ENCODE assay signal across 8 mouse cellular contexts in genomic region chr17:26506997-26507871, GRCm38 (mm10). TPM values are rescaled to one million over a fixed set of nuclear protein-coding genes. Genes with fewer than 3 reads are reported as not detected.
DNase-seq lines count a peak whose midpoint lies in the region; ATAC-seq and TF ChIP-seq lines count a peak whose summit lies in the region.

No protein-coding gene starts in this region.

- H3K27ac ChIP-seq in ES-E14 (ENCODE audit: insufficient read depth, low read depth, low read length, poor library complexity, severe bottlenecking) = peak overlapping the region; percentile 58; the same call in 1 of the 2 replicates
- peak overlapping the region; percentile 98 for H3K27ac ChIP-seq in forebrain, embryonic 10.5 days

- peak overlapping the region; percentile 87 to 96 for H3K4me3 ChIP-seq in ES-E14 (ENCODE audit: insufficient read depth in 1 of 2, low read depth in 1 of 2, low read length in 2 of 2, poor library complexity in 1 of 2, severe bottlenecking in 1 of 2)
- H3K4me3 ChIP-seq in forebrain, embryonic 10.5 days = peak overlapping the region; percentile 76

- in situ Hi-C loops in ES-E14 (cut with MboI; ENCODE audit: low sequenced_read_pairs in 2 of 2, unreplicated experiment in 2 of 2) = no loop called here

- H3K4me1 ChIP-seq in ES-E14 (ENCODE audit: control insufficient read depth in 2 of 2, insufficient read depth in 2 of 2, low read length in 2 of 2, poor library complexity in 1 of 2) = peaks cover 10 to 42% of the 10 kb centered on the region in 2 experiments
- H3K4me1 ChIP-seq in forebrain, embryonic 10.5 days = peaks cover 70% of the 10 kb centered on the region

- peaks cover 14% of the 10 kb centered on the region for H3K36me3 ChIP-seq in ES-E14 (ENCODE audit: control insufficient read depth, insufficient read depth, low read length, poor library complexity, severe bottlenecking)
- peaks cover 23% of the 10 kb centered on the region for H3K36me3 ChIP-seq in forebrain, embryonic 10.5 days (replicated peaks)

- H3K9me3 ChIP-seq in ES-E14 (ENCODE audit: control insufficient read depth, insufficient read depth, low read depth, low read length) = no peaks in the 10 kb centered on the region
- no peaks in the 10 kb centered on the region for H3K9me3 ChIP-seq in forebrain, embryonic 10.5 days

- intact Hi-C loops in heart, postnatal 14 days (cut with DNase I) = loop anchor here (2.0 kb wide), 1 partner anchor 16 kb away; no protein-coding TSS in a partner anchor

- 28% methylated on average over 24 of the region's 24 CpGs for WGBS in forebrain, embryonic 10.5 days

- DNase-seq in ES-E14 (ENCODE audit: low read depth, low spot score) = no peak
- peak; percentile 86 for DNase-seq in brain, adult 2 months (ENCODE audit: low read depth, low spot score)
- DNase-seq in forebrain, embryonic 10.5 days (ENCODE audit: extremely low spot score, low spot score) = peak; percentile 45
- DNase-seq in heart, postnatal 14 days = peak; percentile 57 to 61
- DNase-seq in left cerebral cortex, adult 8-10 months (ENCODE audit: low spot score in 2 of 2) = peak; percentile 50 to 59
- peak; percentile 65 to 76 for DNase-seq in lung, postnatal 4 days
- peak; percentile 54 to 58 for DNase-seq in spleen, adult 18-20 months

- peak overlapping the region; percentile 83 for H3K9ac ChIP-seq in ES-E14 (ENCODE audit: insufficient read depth, low read depth, low read length, poor library complexity, severe bottlenecking)

- ATAC-seq in granulocyte monocyte progenitor cell, adult 5-6 weeks (replicated peaks; ENCODE audit: poor library complexity, severe bottlenecking) = no peak

- H3K27me3 ChIP-seq in forebrain, embryonic 10.5 days (ENCODE audit: poor library complexity, severe bottlenecking) = peaks cover 10% of the 10 kb centered on the region; the same call in 1 of the 2 replicates

TF ChIP-seq in ES-E14, 5 proteins besides CTCF, POLR2A, EP300 and RAD21:
- TF ChIP-seq CHD2 (IDR thresholded peaks at IDR 0.05; ENCODE audit: low read depth, low read length) = no peak
- no peak for TF ChIP-seq HCFC1 (IDR thresholded peaks at IDR 0.05; ENCODE audit: borderline replicate concordance, insufficient read depth, low read length)
- TF ChIP-seq MAFK (IDR thresholded peaks at IDR 0.05; ENCODE audit: insufficient read depth, low read depth, low read length) = no peak
- TF ChIP-seq ZC3H11A (IDR thresholded peaks at IDR 0.05; ENCODE audit: borderline replicate concordance, low read depth, low read length) = no peak
- TF ChIP-seq ZNF384 (IDR thresholded peaks at IDR 0.05; ENCODE audit: low read depth, low read length) = no peak

RNA-seq across cellular contexts. Expression of gene Ergic1, which starts 54.1 kb away (rescaled TPM):
- total RNA-seq in ES-E14 (2012; rRNA removed) = 97.5 and 142 TPM in 2 replicates
- 116 and 127 TPM in 2 replicates for polyA plus RNA-seq in forebrain, embryonic 10.5 days (2016; fragmentation: Nextera tagmentation; extraction: Ambion mirVana)
- 10 to 100 TPM; 51.1 to 59.5 TPM for total RNA-seq in heart, postnatal 14 days (2021)
- total RNA-seq in left cerebral cortex, adult 8-10 months (2022) = 100 to 1,000 TPM; 131 to 191 (median 161) TPM
- 88.4 and 89.5 TPM in 2 replicates for total RNA-seq in granulocyte monocyte progenitor cell, adult 5-6 weeks (2014; fragmentation: Nextera tagmentation)
- 51.5 and 52.4 TPM in 2 replicates for total RNA-seq in granulocyte monocyte progenitor cell, adult 5-6 weeks (2017)

RNA-seq across cellular contexts. Expression of gene Dusp1, which starts 54.7 kb away (rescaled TPM):
- total RNA-seq in ES-E14 (2012; rRNA removed) = 20.0 and 21.2 TPM in 2 replicates
- polyA plus RNA-seq in forebrain, embryonic 10.5 days (2016; fragmentation: Nextera tagmentation; extraction: Ambion mirVana) = 22.0 and 24.4 TPM in 2 replicates
- total RNA-seq in heart, postnatal 14 days (2021) = 10 to 100 TPM; 91.2 to 99.6 TPM
- 10 to 100 TPM; 21.6 to 50.5 (median 28.7) TPM for total RNA-seq in left cerebral cortex, adult 8-10 months (2022)
- total RNA-seq in granulocyte monocyte progenitor cell, adult 5-6 weeks (2014; fragmentation: Nextera tagmentation) = 20.4 and 21.3 TPM in 2 replicates
- 34.3 and 43.2 TPM in 2 replicates for total RNA-seq in granulocyte monocyte progenitor cell, adult 5-6 weeks (2017)
